Mouse (Mus musculus) testis, postnatal 10 days (tissue): ENCODE data around the gene Tmem14a.
"Not testable (repeated sequence)": the region's sequence is repeated elsewhere in the genome, so short reads cannot be mapped to it uniquely, and the experiment has no call there.

Experiments
- DNase-seq: peaks from one replicate; pipeline ENCODE4 v3.0.0; 2021; ENCODE audit warnings: low spot score

Gene Tmem14a

GRCm38 (mm10) chr1:21218489-21218919, at the start of gene Tmem14a:
Gene Tmem14a, plus strand, starts transcription at chr1:21218575.
- peak; percentile 91 for DNase-seq

GRCm38 (mm10) chr1:21185196-21185595, 33.2 kb upstream of the Tmem14a start:
- no peak for DNase-seq

- no peak for DNase-seq
Measured at GRCm38 (mm10) chr1:21206241-21206640, 12.1 kb upstream of the Tmem14a start.

GRCm38 (mm10) chr1:21213537-21213936, 4.8 kb upstream of the Tmem14a start:
- not testable (repeated sequence) for DNase-seq

GRCm38 (mm10) chr1:21213991-21214692, 4.2 kb upstream of the Tmem14a start:
- not testable (repeated sequence) for DNase-seq

DNA sequence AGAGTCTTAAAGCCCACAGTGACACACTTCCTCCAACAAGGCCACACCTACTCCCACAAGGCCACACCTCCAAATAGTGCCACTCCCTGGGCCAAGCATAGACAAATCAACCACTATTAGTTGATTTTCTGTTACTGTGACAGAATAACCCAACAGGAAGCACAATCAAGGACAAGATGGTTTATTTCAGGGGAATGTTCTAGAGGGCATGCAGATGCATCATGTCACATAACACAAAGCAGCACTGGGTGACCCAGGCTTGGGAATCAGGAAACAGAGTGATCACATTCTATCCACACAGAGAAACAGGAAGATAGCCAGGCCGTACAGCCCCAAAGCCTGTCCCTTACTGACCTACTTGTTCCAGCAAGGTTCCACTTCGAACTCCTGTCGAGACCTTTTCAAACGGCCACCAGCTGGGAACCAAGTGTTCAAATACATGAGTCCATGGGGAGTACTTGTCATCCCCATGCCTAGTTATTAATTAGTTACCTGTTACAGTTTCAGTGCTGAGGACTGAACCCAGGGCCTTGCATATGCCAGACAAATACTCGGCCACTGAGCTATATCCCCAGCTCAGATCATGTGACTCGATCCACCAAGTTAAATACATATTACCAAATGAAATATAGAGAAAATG, 9.5 kb downstream of the Tmem14a start:
- no peak for DNase-seq

- not testable (repeated sequence) for DNase-seq
Measured at GRCm38 (mm10) chr1:21228740-21229722, 10.7 kb downstream of the Tmem14a start.

- DNase-seq = no peak
Measured at GRCm38 (mm10) chr1:21230376-21230775, 12.0 kb downstream of the Tmem14a start.

DNA sequence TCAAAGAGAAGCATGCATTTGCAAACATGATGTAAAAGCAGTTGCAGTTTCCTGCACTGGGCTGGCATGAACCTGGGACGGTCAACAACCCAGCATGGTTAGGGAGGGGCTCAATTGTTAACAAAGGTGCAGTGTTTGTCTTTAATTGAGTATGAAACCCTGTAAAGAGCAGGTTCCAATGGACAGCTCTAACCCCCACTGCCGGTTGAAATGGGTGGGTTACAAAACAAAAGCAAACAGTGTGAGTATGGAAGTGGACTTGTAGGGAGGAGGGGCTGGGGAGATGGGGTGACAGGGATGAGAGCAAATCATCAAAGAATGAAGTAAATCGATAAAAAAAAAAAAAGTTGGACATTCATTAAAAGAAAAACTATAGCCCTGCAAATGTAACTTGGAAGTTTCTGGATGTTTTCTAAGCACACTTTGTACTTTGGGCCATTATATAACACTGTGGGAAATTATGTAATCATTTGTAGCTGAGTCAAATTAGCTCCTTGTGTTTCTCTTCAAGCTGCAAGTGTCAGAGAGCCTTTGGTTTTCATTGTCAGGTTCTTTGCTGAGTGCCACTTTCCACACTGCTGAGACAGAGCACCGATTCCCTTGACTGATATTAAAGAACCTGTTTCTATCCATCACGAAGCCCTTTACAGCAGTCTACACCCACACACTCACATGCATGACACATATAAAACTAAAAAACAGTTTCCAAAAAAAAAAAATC, 13.5 kb downstream of the Tmem14a start:
- no peak for DNase-seq

- no peak for DNase-seq
Measured at GRCm38 (mm10) chr1:21232516-21232915, 14.1 kb downstream of the Tmem14a start.

- DNase-seq = no peak
Measured at GRCm38 (mm10) chr1:21235359-21235758, 17.0 kb downstream of the Tmem14a start.

GRCm38 (mm10) chr1:21239911-21240898, 21.8 kb downstream of the Tmem14a start, which contains the start of gene Gsta3:
Gene Gsta3, plus strand, starts transcription at chr1:21240589.
- DNase-seq = no peak

DNA sequence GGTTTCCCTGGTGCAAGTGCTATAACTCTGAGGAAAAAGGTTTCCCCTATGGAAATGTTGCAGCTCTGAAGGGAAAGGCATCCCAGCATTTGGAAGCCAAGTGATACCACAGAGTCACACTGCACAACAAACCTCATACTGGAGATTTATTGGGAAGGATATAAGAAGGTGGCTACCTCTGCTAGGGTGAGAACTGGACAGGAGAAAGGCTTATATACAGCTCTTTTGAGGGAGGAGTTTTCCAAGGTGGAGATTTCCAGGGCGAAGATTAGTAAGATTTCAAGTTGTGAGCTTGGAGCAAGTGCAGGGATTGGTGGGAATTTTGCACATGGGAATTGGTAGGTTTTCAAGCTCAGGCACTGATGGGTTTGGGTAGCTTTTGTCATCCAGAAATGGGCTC, 22.7 kb downstream of the Tmem14a start:
- no peak for DNase-seq

DNA sequence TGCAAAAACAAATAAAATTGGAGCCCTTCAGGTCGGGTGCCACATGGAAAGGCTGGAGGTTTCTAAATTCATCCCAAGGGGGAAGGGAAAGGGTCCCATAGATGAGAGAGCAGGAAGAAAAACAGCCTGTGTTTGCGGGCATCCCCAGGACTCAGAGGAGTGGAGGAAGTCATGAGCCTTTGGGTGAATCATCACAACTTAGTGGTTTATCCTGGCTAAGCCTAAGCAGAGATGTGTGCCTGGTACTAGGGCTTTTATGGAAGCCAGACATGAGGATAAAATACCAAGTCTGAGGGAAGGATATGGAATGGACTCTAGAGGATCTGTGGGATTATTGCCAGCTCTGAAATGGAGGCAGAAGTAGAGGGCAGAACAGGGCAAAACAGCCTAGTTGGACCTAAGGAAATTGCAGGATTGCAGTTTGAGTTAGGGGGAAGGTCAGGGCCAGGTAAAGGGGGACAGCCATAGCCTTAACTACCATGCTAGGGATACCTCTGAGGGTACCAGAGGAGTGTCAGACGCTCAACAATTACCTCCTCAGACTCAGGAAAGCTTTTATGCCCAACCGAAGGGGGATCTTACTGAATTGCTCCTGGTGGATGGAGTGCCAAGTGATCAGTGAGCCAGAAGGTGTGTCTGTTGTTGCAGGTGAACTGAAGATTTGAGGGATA, 26.1 kb downstream of the Tmem14a start:
- DNase-seq = no peak

DNA sequence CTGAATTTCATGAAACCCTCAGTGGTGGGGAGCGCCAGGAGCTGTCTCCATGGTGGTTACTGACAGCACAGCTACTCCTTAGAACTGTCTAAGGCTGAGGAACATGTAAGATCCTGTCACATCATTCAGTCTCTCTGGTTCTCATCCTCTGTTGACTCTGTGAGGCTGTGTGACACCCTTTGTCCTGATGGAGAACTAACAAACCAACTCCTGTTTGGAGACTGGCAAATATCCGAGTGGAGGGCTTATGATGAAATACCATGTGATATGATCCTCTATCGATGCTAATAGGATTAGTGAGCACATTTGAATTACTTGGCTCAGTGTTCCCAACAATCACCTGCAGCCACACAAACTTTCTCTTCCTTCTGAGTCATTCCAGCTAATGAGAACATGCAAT, 27.8 kb downstream of the Tmem14a start:
- no peak for DNase-seq

- DNase-seq = no peak
Measured at GRCm38 (mm10) chr1:21247896-21248295, 29.5 kb downstream of the Tmem14a start.

- DNase-seq = no peak
Measured at GRCm38 (mm10) chr1:21248560-21249390, 30.4 kb downstream of the Tmem14a start.

GRCm38 (mm10) chr1:21251661-21252060, 33.3 kb downstream of the Tmem14a start:
- no peak for DNase-seq
